Mouse (Mus musculus) embryonic facial prominence, embryonic 14.5 days (tissue): ENCODE results near the gene Rnaseh2c. TPM values are rescaled to one million over a fixed set of nuclear protein-coding genes. Genes with fewer than 3 reads are reported as not detected.
A peak's percentile ranks its signal among the peaks of the same experiment; 100 is the strongest.

Experiments
- ATAC-seq: fragments of 200-750 bp; cut with Nextera tagmentation; 2 replicates; pipeline ENCODE4 v1.8.0; 2017; ENCODE audit warnings: low read depth, moderate number of reproducible peaks, moderate TSS enrichment
- DNase-seq: peaks from one replicate; pipeline ENCODE4 v3.0.0-alpha.2; 2015; ENCODE audit warnings: low spot score
- H3K27ac ChIP-seq: fragments of 300-500 bp; sonication (generic); replicated peaks from 2 replicates; pipeline ENCODE4 v1.5.1; 2014; ENCODE audit warnings: low read depth, mild to moderate bottlenecking, low read length, moderate library complexity
- H3K27me3 ChIP-seq: fragments of 300-500 bp; sonication (generic); replicated peaks from 2 replicates; pipeline ENCODE4 v1.6.1; 2014; ENCODE audit warnings: low read length; ENCODE audit not compliant: control insufficient read depth, insufficient read depth
- H3K36me3 ChIP-seq: fragments of 300-500 bp; sonication (generic); 2 replicates; pipeline ENCODE4 v1.6.1; 2014; ENCODE audit warnings: low read length, mixed read lengths; ENCODE audit not compliant: control insufficient read depth, insufficient read depth
- H3K4me1 ChIP-seq: fragments of 300-500 bp; sonication (generic); 2 replicates; pipeline ENCODE4 v1.6.1; 2014; ENCODE audit warnings: antibody characterized with exemption, low read length; ENCODE audit not compliant: control insufficient read depth, insufficient read depth
- H3K4me2 ChIP-seq: fragments of 300-500 bp; sonication (generic); 2 replicates; pipeline ENCODE4 v1.6.1; 2014; ENCODE audit warnings: low read depth, mild to moderate bottlenecking, low read length, moderate library complexity, mixed read lengths
- H3K4me3 ChIP-seq: fragments of 300-500 bp; sonication (generic); 2 replicates; pipeline ENCODE4 v1.5.1; 2014; ENCODE audit warnings: low read depth, mild to moderate bottlenecking, low read length
- H3K9ac ChIP-seq: fragments of 300-500 bp; sonication (generic); 2 replicates; pipeline ENCODE4 v1.6.1; 2014; ENCODE audit warnings: low read depth, mild to moderate bottlenecking, low read length, moderate library complexity, mixed read lengths
- H3K9me3 ChIP-seq: fragments of 300-500 bp; sonication (generic); 2 replicates; pipeline ENCODE4 v1.6.1; 2016; ENCODE audit warnings: low read length; ENCODE audit not compliant: control insufficient read depth
- WGBS: fragments of 180-500 bp; shearing (Covaris S2); extraction: QIAGEN DNeasy Blood & Tissue Kit; methylation state at CpG from one replicate; pipeline ENCODE4 v1.1.7; 2014; 5-methylcytosine and 5-hydroxymethylcytosine counted together
- polyA plus RNA-seq: library from polyadenylated mRNA; unstranded; fragments of >200 nt; fragmentation: Nextera tagmentation; extraction: Ambion mirVana; gene quantifications from 2 replicates; pipeline ENCODE4 v1.2.1, GENCODE M21; 2014

Gene Rnaseh2c
- polyA plus RNA-seq, 1 experiment from 2014 or later: 94.8 TPM

DNA sequence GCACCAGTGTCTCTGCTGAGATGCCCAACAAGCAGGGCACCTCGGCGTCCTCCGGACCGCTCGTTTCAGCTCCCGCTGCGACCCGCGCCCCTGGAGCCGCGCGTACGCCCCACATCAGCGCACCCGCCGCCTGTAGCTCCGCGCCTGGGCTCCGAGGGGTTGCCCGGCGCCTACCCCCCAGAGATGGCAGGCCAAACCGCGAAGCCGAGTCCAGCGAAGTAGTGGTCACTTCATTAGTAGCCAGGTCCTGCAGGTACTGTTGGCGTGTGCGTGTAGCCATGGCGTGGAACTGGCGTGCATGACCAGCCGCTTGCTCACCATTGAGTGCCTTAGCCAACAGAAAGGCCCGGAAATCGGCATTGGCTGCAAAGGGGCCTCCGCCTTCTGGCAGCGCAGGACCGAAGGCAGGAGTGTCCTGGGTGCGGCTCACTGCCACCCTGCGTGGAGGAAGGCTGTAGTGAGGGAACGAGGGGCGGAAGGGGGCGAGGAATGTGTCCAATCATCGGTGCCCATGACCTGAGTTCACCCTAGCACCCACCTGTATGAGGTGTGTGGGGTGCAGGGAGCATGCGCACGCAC, 53.1 kb downstream of the Rnaseh2c start:
- Histone ChIP-seq H3K9ac (peak overlapping the region; percentile 51), H3K27me3 (peaks cover 25% of the 10 kb centered on the region), H3K4me2 (peak overlapping the region; percentile 74), H3K4me3 (peak overlapping the region; percentile 43), H3K27ac (no peak overlapping the region), H3K4me1 (peaks cover 7% of the 10 kb centered on the region; the same call in 1 of the 2 replicates), H3K9me3 (no peaks in the 10 kb centered on the region), H3K36me3 (peaks cover 40% of the 10 kb centered on the region)
- DNase-seq: no peak
- ATAC-seq: peak; percentile 20
- 18% methylated on average over 40 of the region's 43 CpGs for WGBS

Other genes with a start within 250 kb of the Rnaseh2c start
- gene Eif1ad, start 235.1 kb upstream of the Rnaseh2c start, polyA plus RNA-seq: 35.0 and 35.7 TPM in 2 replicates
- 375 and 387 TPM in 2 replicates for gene Banf1, start 234.7 kb upstream of the Rnaseh2c start, polyA plus RNA-seq
- gene Sart1, start 213.2 kb upstream of the Rnaseh2c start, polyA plus RNA-seq: 50.3 and 65.9 TPM in 2 replicates
- 0.53 TPM in 1 of 2 replicates, not detected in the other for gene Tsga10ip, start 199.3 kb upstream of the Rnaseh2c start, polyA plus RNA-seq
- gene Drap1, start 176.9 kb upstream of the Rnaseh2c start, polyA plus RNA-seq: 191 and 195 TPM in 2 replicates
- 51.1 and 56.1 TPM in 2 replicates for gene AI837181, start 176.7 kb upstream of the Rnaseh2c start, polyA plus RNA-seq
- not detected in 2 replicates for gene Fosl1, start 154.3 kb upstream of the Rnaseh2c start, polyA plus RNA-seq
- 5.7 and 6.1 TPM in 2 replicates for gene Ccdc85b, start 144.0 kb upstream of the Rnaseh2c start, polyA plus RNA-seq
- gene Fibp, start 141.3 kb upstream of the Rnaseh2c start, polyA plus RNA-seq: 75.0 and 99.0 TPM in 2 replicates
- 0.85 and 1.5 TPM in 2 replicates for gene Ctsw, start 133.4 kb upstream of the Rnaseh2c start, polyA plus RNA-seq
- gene Efemp2, start 127.9 kb upstream of the Rnaseh2c start, polyA plus RNA-seq: 175 and 190 TPM in 2 replicates
- gene Mus81, start 113.5 kb upstream of the Rnaseh2c start, polyA plus RNA-seq: 38.0 and 39.6 TPM in 2 replicates
- gene Cfl1, start 111.4 kb upstream of the Rnaseh2c start, polyA plus RNA-seq: 2,353 and 2,499 TPM in 2 replicates
- gene 1700020D05Rik, start 98.1 kb upstream of the Rnaseh2c start, polyA plus RNA-seq: not detected in 2 replicates
- gene Snx32, start 91.3 kb upstream of the Rnaseh2c start, polyA plus RNA-seq: 10.7 and 13.2 TPM in 2 replicates
- 6.1 and 6.4 TPM in 2 replicates for gene Ovol1, start 41.2 kb upstream of the Rnaseh2c start, polyA plus RNA-seq
- gene Ap5b1, start 33.8 kb upstream of the Rnaseh2c start, polyA plus RNA-seq: 3.3 and 3.8 TPM in 2 replicates
- gene Kat5, start 8.4 kb downstream of the Rnaseh2c start, polyA plus RNA-seq: 24.7 and 32.5 TPM in 2 replicates
- 49.2 and 52.9 TPM in 2 replicates for gene Rela, start 35.6 kb downstream of the Rnaseh2c start, polyA plus RNA-seq
- 24.4 and 26.6 TPM in 2 replicates for gene Sipa1, start 61.8 kb downstream of the Rnaseh2c start, polyA plus RNA-seq
- gene Map3k11, start 86.9 kb downstream of the Rnaseh2c start, polyA plus RNA-seq: 18.9 and 23.3 TPM in 2 replicates
- 24.1 and 32.1 TPM in 2 replicates for gene Pcnx3, start 87.0 kb downstream of the Rnaseh2c start, polyA plus RNA-seq
- 0.34 and 1.7 TPM in 2 replicates for gene Kcnk7, start 102.5 kb downstream of the Rnaseh2c start, polyA plus RNA-seq
- gene Ehbp1l1, start 124.4 kb downstream of the Rnaseh2c start, polyA plus RNA-seq: 34.2 and 43.4 TPM in 2 replicates
- gene Fam89b, start 127.8 kb downstream of the Rnaseh2c start, polyA plus RNA-seq: 101 and 111 TPM in 2 replicates
- gene Ltbp3, start 139.0 kb downstream of the Rnaseh2c start, polyA plus RNA-seq: 59.2 and 68.0 TPM in 2 replicates
- 78.3 and 79.8 TPM in 2 replicates for gene Scyl1, start 169.5 kb downstream of the Rnaseh2c start, polyA plus RNA-seq